Mouse (Mus musculus): ENCODE results near the gene Fbxl17.

Gene Fbxl17

DNA sequence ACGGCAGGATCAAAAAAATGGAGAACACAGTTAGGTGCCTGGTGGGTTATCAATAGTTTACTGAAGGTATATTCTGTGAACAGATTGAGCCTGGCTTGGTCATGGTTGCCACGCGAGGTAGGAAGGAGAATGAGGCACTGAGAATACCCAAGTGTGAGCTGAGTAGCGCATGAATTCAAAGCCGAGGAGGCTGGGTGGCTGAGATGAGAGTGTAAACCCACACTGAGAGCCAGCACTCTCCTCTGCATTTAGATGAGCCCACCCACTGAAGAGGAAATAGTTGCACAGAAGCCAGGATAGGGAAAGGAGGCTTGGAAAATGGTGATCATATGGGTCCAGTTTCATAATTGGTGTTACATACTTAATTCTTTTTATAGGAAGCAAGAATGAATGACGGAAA lies 290.7 kb downstream of the Fbxl17 start:
- no peak for DNase-seq

DNA sequence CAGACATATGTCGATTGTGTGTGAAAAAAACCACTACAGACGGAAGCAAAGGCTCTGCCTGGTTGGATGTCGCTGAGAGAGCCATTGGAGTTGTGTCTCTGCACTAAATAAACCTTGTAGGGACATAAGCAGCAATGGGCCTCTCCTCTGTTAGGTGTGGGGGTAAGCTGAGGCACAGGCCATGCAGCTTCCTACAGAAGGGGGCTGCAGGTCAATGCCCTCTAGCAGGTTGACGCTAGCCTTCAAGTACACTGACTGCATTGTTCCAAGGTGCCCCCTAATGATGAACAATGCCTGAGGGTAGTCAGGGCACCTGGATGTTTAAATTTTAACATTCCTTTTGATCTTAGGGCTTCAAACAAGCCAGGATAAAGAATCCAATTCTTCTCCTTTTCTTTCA lies 291.5 kb downstream of the Fbxl17 start:
- DNase-seq, result no peak

DNA sequence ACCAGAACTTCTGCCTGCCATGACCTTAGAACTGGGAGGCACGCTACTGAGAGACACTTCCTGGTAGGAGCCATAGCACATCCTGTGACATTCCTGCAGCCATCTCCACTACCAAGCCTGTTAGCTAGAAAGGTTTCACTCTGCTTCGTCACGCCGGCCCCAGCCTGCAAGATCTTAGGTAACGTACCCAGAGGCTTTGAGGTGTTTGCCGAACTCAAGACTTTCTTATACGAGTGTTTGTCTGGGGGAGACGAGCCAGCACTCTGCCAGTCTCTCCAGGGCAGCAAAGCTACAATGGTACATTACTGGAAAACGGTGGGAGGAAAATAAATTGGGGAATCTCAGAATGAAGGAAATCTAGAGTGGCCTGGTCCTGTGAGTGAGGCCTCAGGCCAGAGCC lies 292.1 kb downstream of the Fbxl17 start:
- no peak for DNase-seq

DNA sequence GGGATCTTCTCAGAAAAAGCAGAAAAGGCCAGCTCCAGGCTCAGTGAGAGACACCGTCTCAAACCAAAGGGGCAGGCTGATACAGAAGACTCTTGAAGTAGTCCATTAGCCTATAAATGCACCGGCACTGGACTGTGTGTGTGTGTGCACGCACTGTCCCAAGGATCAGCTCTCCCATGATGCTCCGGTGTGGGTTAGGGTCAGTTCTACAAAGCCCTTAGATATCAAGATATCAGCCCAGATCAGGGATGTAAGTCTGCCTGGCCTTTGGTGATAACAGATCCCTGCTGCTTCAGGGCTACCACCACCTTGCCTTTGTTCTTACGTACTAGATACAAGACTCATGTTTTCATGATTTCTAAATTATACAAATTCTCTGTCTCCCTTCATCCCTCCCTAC lies 294.5 kb downstream of the Fbxl17 start:
- DNase-seq, result no peak

DNA sequence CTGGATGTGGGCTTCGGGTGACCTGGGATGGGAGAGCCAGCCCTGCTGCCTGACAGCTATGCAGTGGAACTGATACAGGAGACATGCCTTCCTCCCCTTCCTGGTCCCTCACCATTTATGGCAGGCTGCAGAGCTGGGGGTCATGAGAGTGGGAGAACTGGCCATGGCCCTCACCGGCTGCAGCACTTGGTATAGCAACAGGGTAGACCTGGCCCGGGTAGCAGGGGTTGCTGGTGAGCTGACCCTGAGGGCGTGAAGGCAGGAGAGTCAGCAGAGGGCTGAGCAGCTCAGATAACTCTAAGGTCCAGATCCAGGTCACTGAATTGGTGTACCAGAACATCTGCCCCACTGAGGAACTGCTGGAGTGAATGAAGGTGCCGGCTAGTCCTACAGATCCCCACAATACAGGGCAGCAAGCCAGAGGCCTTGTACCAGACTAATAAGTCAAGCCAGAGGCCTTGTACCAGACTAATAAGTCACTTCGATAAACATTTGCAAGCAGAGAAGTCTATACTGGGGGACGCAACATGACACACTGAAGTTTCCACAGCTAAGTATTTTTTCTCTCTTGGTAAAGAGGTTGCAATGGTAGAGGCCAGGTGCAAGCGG lies 296.1 kb downstream of the Fbxl17 start:
- no peak for DNase-seq

DNA sequence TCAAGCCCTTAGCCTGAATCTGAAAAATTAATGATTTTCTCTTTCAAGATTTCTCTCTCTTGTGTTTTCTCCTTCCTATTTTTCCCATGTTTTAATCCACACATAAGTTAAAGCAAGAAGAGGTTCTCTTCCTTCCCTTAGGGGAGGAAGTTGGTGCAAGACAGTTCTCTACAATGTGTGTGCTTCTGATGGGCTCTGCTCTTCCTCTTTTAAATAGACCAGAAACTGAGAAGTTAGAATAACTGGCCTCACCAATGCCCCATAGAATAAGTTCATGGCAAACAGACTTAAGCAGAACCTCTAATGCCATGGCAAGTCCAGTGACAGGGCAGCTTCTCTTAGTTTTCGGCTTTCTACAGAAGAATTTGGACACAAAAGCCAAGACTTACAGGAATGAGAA lies 301.1 kb downstream of the Fbxl17 start:
- DNase-seq, result no peak

DNA sequence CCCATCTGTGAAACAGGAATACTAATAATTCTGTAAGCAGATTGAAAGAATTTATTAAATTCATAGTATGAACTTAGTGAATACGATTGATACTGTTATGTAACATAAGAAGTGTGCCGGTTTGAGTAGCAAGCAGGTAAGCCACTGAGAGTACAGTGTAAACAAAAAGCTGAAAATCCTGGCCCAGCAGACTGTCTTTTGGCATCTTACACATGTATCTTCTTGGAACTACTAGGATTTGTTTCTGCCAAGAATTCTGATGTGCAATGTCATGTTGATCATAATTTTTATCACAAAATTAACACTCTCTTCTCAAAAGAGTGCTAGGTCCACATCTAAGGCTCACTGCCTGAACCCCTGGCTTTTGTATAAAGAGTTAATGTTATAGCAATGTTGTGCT lies 304.3 kb downstream of the Fbxl17 start:
- no peak for DNase-seq

DNA sequence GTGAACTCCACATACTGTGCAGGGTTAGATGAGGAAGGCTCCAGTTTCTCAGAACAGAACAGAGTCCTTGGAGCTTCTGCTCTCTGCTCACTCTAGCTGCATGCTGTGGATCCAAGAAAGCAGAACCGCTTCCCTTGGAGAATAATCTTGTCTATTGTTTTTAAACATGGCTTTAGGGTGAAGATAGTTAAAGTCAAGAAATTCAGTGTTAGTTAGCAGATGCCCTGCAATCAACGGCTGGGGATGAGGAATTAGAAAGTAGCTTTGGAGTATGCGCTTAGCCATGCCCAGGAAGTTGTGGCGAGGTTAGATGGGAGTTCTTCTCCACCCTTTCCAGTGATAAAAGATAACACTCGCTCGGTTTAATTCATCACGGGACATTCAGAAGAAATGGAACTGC lies 306.6 kb downstream of the Fbxl17 start:
- no peak for DNase-seq

DNA sequence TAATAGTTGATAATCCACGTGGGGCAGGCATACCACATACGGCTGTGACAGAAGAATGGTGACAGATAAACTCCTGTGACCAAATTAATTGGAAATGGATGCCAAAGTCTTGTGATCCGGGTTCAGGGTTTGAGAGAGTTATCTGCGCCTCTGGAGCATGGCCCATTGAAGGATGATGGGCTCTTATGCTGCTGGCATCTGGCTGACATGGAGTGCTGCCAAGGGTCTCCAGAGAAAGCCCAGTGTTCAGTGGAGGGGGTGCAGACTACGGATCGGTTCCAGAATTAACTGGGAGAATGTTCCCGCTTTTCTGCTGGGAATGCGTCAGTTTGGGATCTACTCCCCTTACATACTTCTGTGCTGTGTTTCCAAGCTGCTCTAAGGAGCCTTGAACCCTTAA lies 308.5 kb downstream of the Fbxl17 start:
- DNase-seq, result peak; percentile 56 to 68

DNA sequence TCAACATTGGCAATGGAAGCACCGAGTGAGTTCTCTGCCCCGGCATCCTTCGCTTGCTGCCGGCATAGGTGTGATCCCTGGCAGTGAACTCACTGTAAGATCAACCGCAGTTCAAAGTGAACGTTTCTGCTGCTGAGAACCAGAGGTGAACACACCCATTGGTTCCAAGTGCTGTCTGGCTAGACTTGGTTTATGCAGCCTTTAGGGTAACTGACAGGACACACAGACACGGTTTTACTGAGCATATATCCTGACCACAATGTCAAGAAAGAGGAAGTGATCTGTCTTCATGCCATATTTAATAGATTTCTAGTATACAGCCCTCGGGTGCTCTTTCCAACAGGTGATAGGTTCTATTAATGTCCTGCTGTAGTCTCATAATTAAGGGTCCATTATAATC lies 310.5 kb downstream of the Fbxl17 start:
- no peak for DNase-seq

DNA sequence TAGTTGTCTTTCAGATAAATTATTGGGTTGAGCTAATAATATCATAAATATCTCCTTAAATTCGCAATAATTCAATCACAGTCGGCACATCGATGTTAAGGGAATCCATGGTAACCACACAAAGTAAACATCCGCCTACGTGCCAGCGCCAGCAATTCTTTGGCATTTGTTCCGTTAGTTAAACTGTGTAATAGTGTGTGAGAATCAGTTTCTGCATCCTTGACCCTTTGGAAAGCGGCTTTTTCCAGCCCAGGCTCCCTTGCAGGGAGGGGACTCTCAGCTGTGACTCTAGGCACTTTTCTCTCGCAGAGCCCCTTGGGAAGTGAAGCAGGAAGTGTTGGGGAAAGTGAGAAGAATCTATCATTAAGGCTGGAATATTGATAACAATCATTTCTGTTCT lies 314.3 kb downstream of the Fbxl17 start:
- DNase-seq, result peak; percentile 48 to 50

DNA sequence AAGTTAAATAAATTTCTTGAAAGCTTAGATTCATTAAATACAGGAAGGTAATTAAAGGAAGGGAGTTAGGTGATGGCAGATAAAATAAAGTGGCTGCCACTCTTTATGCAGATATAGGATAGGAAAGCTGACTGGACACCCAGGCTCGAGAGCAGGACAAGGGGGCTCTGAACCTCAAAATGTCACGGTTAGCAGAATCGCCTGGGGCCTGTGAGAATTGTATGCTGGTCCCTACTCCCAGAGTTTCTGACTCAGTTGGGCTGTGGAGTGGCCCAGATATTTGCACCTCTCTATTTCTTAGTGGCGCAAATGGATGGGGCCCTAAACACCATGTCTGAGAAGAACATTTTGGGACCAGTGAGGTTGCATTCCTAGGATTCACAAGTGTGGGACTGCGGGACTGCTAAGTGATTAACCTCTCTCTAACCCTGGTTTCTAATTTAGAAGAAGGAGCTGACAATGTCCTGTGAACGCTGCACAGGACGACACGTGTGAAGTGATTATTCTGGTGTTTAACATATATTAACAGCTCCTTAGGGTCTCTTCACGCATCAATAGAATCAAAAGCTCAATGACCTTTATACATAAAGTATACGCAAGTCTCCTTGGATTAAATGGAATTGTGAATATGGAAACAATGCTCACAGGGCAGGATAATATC lies 314.8 kb downstream of the Fbxl17 start:
- DNase-seq, result no peak

DNA sequence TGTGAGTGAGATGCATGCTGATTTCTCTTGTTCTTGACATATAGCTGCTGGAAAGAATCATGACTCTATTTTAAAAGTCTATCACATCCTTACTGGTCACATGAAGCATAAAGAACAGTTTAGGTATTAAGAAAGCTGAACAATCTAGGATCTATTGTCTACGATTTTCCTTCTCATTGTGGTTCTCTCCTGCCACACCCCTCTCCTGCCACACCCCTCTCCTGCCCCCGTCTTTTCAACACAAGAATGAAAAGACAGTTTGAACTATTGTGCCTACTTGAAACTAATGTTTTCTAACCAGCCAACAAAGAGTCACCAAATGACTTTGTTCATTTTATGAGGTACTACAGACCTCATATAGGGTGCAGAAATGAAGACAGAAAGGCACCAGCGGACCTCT lies 316.4 kb downstream of the Fbxl17 start:
- DNase-seq, result no peak

DNA sequence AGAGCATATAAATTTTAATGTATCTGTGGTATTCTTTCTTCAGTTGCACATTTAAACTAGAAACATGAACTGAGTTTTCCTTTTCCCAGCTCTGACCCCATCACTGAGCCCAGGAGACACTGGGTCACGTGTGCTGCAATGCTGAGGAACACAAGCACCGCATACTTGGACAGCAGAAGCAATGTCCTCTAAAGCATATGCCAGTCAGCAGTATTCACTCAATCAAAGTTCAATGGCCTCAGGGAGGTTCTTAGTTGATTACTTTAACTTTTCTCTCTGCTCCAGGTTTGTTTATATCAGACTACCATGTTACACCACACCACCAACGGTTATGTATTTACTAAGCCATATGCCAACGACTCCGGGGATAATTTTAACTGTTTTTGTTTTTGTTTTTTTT lies 318.2 kb downstream of the Fbxl17 start:
- DNase-seq, result no peak

DNA sequence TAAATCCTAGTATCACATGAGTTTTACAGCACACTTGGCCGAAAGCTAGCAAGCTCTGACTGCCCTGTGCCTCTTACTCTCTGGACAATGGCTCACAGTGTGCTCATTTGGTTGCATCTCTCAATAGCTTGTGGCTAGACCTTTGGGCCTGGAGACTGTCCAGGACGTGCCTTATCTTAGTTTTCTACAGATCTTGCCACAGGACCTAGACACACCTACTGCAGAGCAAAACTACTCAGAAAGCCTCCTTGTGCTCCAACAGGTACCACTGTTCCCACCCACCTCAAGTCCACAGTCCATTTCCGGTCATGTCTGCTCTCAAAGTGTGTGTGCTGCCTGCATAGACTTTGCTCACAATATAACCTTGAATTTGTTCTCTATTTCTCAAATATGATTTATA lies 319.8 kb downstream of the Fbxl17 start:
- no peak for DNase-seq

DNA sequence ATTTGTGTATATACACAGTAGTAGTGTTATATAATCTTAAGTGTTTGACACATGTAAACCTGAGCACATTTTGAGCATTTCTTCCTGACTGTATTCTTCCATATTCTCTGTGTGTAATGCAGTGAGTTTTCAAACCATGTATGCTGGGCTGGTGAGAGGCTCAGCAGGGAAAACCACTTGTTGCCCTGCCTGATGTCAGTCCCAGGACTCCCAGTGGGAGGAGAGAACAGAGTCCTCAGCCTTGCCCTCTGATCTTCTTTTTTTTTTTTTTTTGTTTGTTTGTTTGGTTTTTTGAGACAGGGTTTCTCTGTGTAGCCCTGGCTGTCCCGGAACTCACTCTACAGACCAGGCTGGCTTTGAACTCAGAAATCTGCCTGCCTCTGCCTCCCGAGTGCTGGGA lies 321.5 kb downstream of the Fbxl17 start:
- no peak for DNase-seq

DNA sequence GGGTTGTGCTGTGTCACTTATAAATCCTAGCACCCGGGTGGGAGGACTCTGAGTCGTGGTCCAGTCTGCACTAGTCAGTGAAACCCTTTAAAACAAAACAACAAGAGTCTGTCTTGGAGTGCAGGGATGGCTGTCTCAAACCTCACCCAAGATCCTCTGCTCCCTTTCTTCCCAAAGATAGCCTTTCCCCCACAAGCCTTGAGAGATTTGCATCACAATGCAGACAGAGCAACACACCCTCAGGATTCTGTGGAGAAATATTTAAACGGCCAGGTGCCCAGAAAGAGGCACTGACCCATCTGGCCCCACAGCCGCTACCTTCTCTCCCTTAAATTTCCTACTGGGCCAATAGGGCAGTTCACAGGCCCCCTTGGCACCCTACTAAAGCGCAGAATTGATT lies 323.4 kb downstream of the Fbxl17 start:
- no peak for DNase-seq

DNA sequence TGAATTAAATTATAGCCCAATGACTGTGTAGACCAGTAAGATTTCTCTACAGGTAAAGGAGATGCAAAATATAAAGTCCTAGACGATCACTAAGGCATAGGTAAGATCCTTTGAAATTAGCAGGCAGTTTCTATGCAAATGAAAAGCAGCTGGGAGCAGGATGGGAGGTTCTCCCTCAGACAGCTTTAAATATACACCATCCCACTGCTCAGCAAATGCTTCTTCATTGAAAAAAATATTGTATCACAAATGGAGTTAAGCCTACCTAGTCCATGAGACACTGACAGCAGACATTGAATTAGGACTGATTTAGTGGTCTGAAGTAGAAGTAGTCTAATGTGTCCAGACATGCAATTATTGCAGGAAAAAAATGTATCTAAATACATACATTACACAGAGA lies 327.1 kb downstream of the Fbxl17 start:
- DNase-seq, result no peak

DNA sequence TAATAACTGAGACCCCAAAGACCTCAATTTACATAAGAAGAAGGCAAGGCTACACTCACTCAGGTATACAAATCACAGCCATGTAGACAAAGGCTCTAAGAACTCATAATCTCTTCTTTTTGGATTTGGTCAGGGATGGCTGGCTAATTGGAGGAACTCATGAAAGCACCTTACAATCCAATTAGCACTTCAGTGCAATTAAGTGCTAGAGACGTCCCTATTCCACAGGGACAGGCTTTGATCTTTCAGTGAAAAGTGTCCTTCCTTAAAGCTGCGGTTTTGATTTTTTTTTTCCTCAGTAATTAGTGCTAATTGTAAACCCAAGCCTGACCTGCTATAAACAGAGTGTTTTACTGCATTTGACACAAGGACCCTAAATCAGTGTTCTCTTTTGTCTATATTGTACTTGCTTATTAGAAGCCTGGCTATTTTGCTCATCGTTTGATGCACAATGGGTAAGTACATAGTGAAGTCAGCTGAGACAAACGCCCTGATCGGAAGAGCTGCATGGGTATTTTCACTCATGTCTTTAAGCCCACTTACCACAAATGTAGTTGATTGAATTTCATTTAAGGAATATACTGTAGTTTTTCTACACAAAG lies 327.8 kb downstream of the Fbxl17 start:
- no peak for DNase-seq

DNA sequence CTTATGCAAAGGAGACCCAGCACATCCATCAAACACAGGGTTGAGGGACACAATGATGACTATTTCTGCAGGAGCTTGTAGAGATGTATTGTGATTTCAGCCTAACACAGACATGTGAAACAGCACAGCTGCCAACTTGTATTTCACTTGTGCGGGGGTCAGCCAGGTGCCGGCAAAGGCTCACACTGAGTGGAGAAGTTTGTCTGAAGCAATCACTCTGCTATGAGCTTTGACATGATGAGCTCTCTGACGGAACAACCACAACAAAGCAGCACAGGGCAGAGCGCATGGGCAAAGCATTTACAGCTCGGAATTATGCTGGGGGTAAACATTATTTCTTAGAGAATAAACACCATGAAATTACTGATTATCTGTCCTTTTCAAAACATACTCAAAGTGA lies 328.6 kb downstream of the Fbxl17 start:
- DNase-seq, result no peak

DNA sequence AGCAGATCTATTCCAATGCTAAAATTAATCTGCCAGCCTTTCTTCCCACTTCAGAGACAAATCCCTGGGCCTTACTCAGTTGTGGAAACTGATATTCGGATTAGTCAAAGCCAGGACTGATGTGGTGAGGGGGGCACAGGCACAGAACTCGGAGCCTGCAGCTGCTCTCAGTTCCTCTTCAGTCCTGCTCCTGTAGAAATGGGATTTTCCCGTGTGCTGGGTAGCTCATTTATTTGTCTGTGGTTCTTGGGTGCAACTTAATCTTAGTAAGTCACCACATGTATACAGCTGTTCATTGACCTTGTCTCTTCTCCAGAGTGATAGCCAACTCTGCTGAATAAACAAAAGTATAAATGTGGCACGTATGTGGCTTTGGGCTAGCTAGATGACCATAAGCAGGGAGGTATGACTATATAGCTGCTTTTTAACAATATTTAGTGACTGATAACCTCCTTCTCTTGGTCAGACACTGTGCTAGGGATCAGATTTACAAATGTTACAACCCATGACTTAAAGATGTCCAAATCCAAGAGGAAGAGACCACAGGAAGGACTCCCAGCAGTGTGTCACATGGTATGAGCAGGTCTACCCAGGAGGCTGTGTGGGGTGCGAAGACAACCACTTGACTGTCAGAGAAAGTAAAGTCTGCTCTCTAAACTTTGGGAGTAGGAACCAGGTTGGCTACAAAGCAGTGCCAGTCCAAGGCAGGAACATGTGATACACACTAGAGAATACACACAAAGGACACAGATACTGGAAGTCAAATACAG lies 331.6 kb downstream of the Fbxl17 start:
- no peak for DNase-seq

DNA sequence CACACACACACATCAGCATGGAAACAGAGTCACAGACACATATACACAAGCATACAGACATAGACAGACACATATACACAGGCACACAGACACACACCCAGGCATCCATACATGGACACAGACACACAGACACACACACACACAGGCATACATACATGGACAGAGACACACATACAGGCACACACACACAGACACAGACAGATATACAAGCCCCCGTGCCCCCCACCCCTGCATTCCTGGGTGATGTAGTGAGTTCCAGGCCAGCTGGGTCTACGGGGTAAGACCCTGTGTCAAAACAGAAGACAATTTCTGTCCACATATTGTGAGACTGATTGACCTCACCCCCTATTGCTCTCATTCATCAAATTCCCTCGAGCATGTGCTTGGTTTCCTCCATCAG lies 332.6 kb downstream of the Fbxl17 start:
- no peak for DNase-seq

DNA sequence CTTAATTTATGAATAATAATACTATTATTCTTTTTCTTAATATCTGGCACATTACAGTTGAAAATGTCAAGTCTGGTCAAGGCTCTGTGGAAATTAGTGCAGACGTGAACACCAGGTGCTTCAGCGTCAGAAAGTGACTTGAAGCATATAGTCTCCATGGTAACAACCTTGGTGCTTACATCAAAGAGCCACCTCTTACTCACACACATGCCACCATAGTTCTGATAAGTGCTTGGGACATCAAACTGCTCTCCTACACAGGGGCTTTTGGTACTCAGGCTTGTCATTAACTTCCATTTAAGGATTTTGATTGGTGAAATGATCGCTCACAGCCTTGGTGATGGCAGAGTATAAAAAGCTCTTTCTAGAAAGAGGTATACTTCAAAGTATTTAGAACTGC lies 333.1 kb downstream of the Fbxl17 start:
- no peak for DNase-seq

DNA sequence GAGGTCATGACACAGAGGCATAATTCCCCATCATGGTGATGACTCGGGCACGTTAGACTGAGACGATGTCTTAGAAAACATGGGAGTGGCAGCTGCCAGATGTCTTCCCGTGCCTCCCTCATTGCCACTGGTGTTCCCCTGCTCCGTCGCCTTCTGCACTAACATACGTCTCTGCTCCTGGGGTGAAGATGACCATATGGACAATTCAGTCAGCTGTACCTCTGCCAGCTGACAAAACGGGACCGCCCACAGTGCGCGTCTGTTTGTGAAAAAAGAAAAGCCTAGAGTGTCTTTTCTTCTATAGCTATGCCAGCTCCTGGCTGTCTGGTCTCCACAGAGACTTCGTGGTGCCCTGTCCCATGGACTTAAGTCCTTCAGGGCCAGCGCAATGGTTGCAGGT lies 334.0 kb downstream of the Fbxl17 start:
- peak; percentile 88 to 91 for DNase-seq

Data from cerebellum, postnatal 10 days (tissue).